ENCODE assay signal across 12 mouse cellular contexts in genomic region chr19:36002476-36003445, GRCm38 (mm10). TPM values are rescaled to one million over a fixed set of nuclear protein-coding genes. Genes with fewer than 3 reads are reported as not detected.
DNase-seq lines count a peak whose midpoint lies in the region; ATAC-seq lines count a peak whose summit lies in the region.
"Had no signal": no experiment of that assay in that cellular context is flagged by ENCODE, and none has a peak within 500 bp of the region (broad histone marks: within the 10 kb centered on the region; RNA-seq: fewer than 3 reads in every experiment).

No protein-coding gene starts in this region.

- H3K4me1 ChIP-seq in limb, embryonic 13.5 days = peaks cover 8% of the 10 kb centered on the region

- no peak for ATAC-seq in cerebellum, adult (ENCODE audit: insufficient number of reproducible peaks, low FRiP score, low TSS enrichment)
- ATAC-seq in limb, embryonic 13.5 days (ENCODE audit: low FRiP score, low read depth) = no peak

- H3K4me3 ChIP-seq in limb, embryonic 13.5 days = no peak overlapping the region

- H3K9me3 ChIP-seq in limb, embryonic 13.5 days = no peaks in the 10 kb centered on the region

- peak overlapping the region; percentile 37 for H3K4me2 ChIP-seq in limb, embryonic 13.5 days (replicated peaks)

- no peaks in the 10 kb centered on the region for H3K36me3 ChIP-seq in limb, embryonic 13.5 days

- 0 out of 2 replicates have a peak overlapping the region, but pooled peaks have one; percentile 5 for H3K9ac ChIP-seq in limb, embryonic 13.5 days
- H3K9ac ChIP-seq: liver, embryonic 14.5 days had no signal

- peak; percentile 5 to 13 for DNase-seq in cerebellum, postnatal 14 days
- peak; percentile 31 to 44 for DNase-seq in right cerebral cortex, adult 2 months (ENCODE audit: low spot score in 2 of 2)
- no peak for DNase-seq in right cerebral cortex, postnatal 36 days (ENCODE audit: low spot score in 2 of 2)
- peak; percentile 26 for DNase-seq in right cerebral cortex, postnatal 25 days
- no peak for DNase-seq in cerebellum, postnatal 36 days
- no peak for DNase-seq in T-cell, adult 2 months (ENCODE audit: low spot score)
- DNase-seq: cerebellum, adult 18-20 months; heart, adult 11 months; thymus, postnatal 4 days had no signal

- H3K27ac ChIP-seq in limb, embryonic 13.5 days = no peak overlapping the region
- H3K27ac ChIP-seq: liver, embryonic 14.5 days had no signal

- 45% methylated on average over 17 of the region's 17 CpGs for WGBS in limb, embryonic 13.5 days

- H3K27me3 ChIP-seq in limb, embryonic 13.5 days = no peaks in the 10 kb centered on the region

RNA-seq across cellular contexts. Expression of gene Htr7, which starts 54.5 kb away (rescaled TPM):
- 0.40 and 0.60 TPM in 2 replicates for polyA plus RNA-seq in limb, embryonic 13.5 days (2015; fragmentation: Nextera tagmentation; extraction: Ambion mirVana)

Comparison
In these comparisons a context has a peak if more than half of its experiments do, and no peak if none do; other contexts are left out.
1. DNase-seq: peak in cerebellum, postnatal 14 days (2 of 2), right cerebral cortex, adult 2 months (2 of 2) and right cerebral cortex, postnatal 25 days (single experiment); none in right cerebral cortex, postnatal 36 days (0 of 2), cerebellum, postnatal 36 days (0 of 2) and T-cell, adult 2 months (single experiment).